ENCODE assay signal across 8 mouse cellular contexts in the genomic region with DNA sequence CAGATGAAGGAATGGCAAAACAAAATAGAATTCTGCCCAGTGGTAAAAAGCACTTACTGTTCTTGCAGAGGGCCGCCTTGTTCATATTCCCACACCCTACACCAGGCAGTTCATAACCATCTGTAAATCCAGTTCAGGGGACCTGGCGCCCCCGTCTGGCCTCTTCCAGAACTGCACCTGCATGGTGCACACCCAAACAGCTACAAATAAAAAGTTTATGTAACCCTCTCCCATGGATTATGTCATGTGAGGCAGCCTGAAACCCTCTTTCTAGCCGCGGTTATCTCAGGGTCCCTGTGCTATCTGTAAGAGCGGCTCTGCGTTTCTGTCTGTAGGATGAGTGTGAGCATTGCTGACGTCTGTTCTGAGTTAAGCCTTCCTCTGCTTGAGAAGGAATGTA. TPM values are rescaled to one million over a fixed set of nuclear protein-coding genes. Genes with fewer than 3 reads are reported as not detected.
DNase-seq lines count a peak whose midpoint lies in the region; ATAC-seq and TF ChIP-seq lines count a peak whose summit lies in the region.

No protein-coding gene starts in this region.

- no peak overlapping the region for H3K27ac ChIP-seq in forebrain, postnatal 0 days (ENCODE audit: low read depth, low read length)
- no peak overlapping the region for H3K27ac ChIP-seq in forebrain, embryonic 12.5 days
- H3K27ac ChIP-seq in embryonic facial prominence, embryonic 11.5 days (replicated peaks; ENCODE audit: low read depth, low read length) = no peak overlapping the region

- H3K4me2 ChIP-seq in forebrain, postnatal 0 days (ENCODE audit: low read depth) = no peak overlapping the region
- no peak overlapping the region for H3K4me2 ChIP-seq in forebrain, embryonic 12.5 days
- no peak overlapping the region for H3K4me2 ChIP-seq in embryonic facial prominence, embryonic 11.5 days (ENCODE audit: low read depth, low read length)

- no peak overlapping the region for H3K4me3 ChIP-seq in forebrain, postnatal 0 days (ENCODE audit: low read depth, low read length)
- H3K4me3 ChIP-seq in forebrain, embryonic 12.5 days (replicated peaks) = no peak overlapping the region
- H3K4me3 ChIP-seq in embryonic facial prominence, embryonic 11.5 days (ENCODE audit: low read depth, low read length) = no peak overlapping the region

- peak; percentile 63 for TF ChIP-seq CTCF in forebrain, postnatal 0 days (IDR thresholded peaks at IDR 0.05; ENCODE audit: low read depth)

- peak; percentile 24 for DNase-seq in forebrain, postnatal 0 days
- peak; percentile 44 for DNase-seq in 3134 (ENCODE audit: extremely low read depth, insufficient read length, low spot score)
- DNase-seq in T-cell, adult 2 months (ENCODE audit: low spot score) = peak; percentile 50
- DNase-seq in embryonic facial prominence, embryonic 11.5 days (ENCODE audit: low spot score) = peak; percentile 50
- peak; percentile 39 to 82 for DNase-seq in kidney, postnatal 36 days
- DNase-seq in lung, postnatal 36 days = peak; percentile 84
- peak; percentile 83 for DNase-seq in thymus, postnatal 4 days

- H3K9me3 ChIP-seq in forebrain, postnatal 0 days (ENCODE audit: low read length) = no peaks in the 10 kb centered on the region
- no peaks in the 10 kb centered on the region for H3K9me3 ChIP-seq in forebrain, embryonic 12.5 days
- no peaks in the 10 kb centered on the region for H3K9me3 ChIP-seq in embryonic facial prominence, embryonic 11.5 days (replicated peaks; ENCODE audit: control insufficient read depth, low read length)

- no peaks in the 10 kb centered on the region for H3K36me3 ChIP-seq in forebrain, postnatal 0 days (ENCODE audit: insufficient read depth)
- H3K36me3 ChIP-seq in forebrain, embryonic 12.5 days (replicated peaks) = no peaks in the 10 kb centered on the region
- H3K36me3 ChIP-seq in embryonic facial prominence, embryonic 11.5 days (replicated peaks; ENCODE audit: control insufficient read depth, insufficient read depth, low read depth, low read length) = no peaks in the 10 kb centered on the region

- H3K9ac ChIP-seq in forebrain, postnatal 0 days = no peak overlapping the region
- H3K9ac ChIP-seq in forebrain, embryonic 12.5 days = no peak overlapping the region
- H3K9ac ChIP-seq in embryonic facial prominence, embryonic 11.5 days (replicated peaks; ENCODE audit: low read length) = no peak overlapping the region

- H3K4me1 ChIP-seq in forebrain, postnatal 0 days (ENCODE audit: insufficient read depth) = no peaks in the 10 kb centered on the region
- H3K4me1 ChIP-seq in forebrain, embryonic 12.5 days = no peaks in the 10 kb centered on the region
- no peaks in the 10 kb centered on the region for H3K4me1 ChIP-seq in embryonic facial prominence, embryonic 11.5 days (ENCODE audit: control insufficient read depth, insufficient read depth, low read length)

- H3K27me3 ChIP-seq in forebrain, postnatal 0 days (ENCODE audit: insufficient read depth, low read length) = no peaks in the 10 kb centered on the region
- H3K27me3 ChIP-seq in forebrain, embryonic 12.5 days = 0 out of 2 replicates have a peak, but pooled peaks cover 3% of the 10 kb centered on the region
- no peaks in the 10 kb centered on the region for H3K27me3 ChIP-seq in embryonic facial prominence, embryonic 11.5 days (ENCODE audit: control insufficient read depth, insufficient read depth, low read length)

- ATAC-seq in forebrain, postnatal 0 days = no peak
- ATAC-seq in forebrain, embryonic 12.5 days (ENCODE audit: low FRiP score) = no peak
- no peak for ATAC-seq in embryonic facial prominence, embryonic 11.5 days (replicated peaks; ENCODE audit: insufficient number of reproducible peaks, low FRiP score, low TSS enrichment, low read depth)

- WGBS in forebrain, postnatal 0 days = 47% methylated on average over 8 of the region's 8 CpGs
- 40% methylated on average over 8 of the region's 8 CpGs for WGBS in forebrain, embryonic 12.5 days
- WGBS in embryonic facial prominence, embryonic 11.5 days = 36% methylated on average over 8 of the region's 8 CpGs

RNA-seq across cellular contexts. Expression of gene Scarb1, which starts 7.6 kb away (rescaled TPM):
- total RNA-seq in forebrain, postnatal 0 days (2014; rRNA removed) = 45.2 and 52.7 TPM in 2 replicates
- polyA plus RNA-seq in forebrain, postnatal 0 days (2015; fragmentation: Nextera tagmentation; extraction: Ambion mirVana) = 53.5 and 55.9 TPM in 2 replicates
- 31.5 and 38.7 TPM in 2 replicates for polyA plus RNA-seq in forebrain, embryonic 12.5 days (2016; fragmentation: Nextera tagmentation; extraction: Ambion mirVana)
- polyA plus RNA-seq in embryonic facial prominence, embryonic 11.5 days (2014; fragmentation: Nextera tagmentation; extraction: Ambion mirVana) = 22.7 and 26.4 TPM in 2 replicates

RNA-seq across cellular contexts. Expression of gene Gm10382, which starts 40.6 kb away (rescaled TPM):
- total RNA-seq in forebrain, postnatal 0 days (2014; rRNA removed) = 1.00 TPM in 1 of 2 replicates, not detected in the other
- polyA plus RNA-seq in forebrain, postnatal 0 days (2015; fragmentation: Nextera tagmentation; extraction: Ambion mirVana) = 0.25 and 0.34 TPM in 2 replicates
- 0.91 and 0.97 TPM in 2 replicates for polyA plus RNA-seq in forebrain, embryonic 12.5 days (2016; fragmentation: Nextera tagmentation; extraction: Ambion mirVana)
- not detected in 2 replicates for polyA plus RNA-seq in embryonic facial prominence, embryonic 11.5 days (2014; fragmentation: Nextera tagmentation; extraction: Ambion mirVana)

RNA-seq across cellular contexts. Expression of gene Ubc, which starts 41.5 kb away (rescaled TPM):
- 817 and 912 TPM in 2 replicates for total RNA-seq in forebrain, postnatal 0 days (2014; rRNA removed)
- polyA plus RNA-seq in forebrain, postnatal 0 days (2015; fragmentation: Nextera tagmentation; extraction: Ambion mirVana) = 858 and 1,225 TPM in 2 replicates
- polyA plus RNA-seq in forebrain, embryonic 12.5 days (2016; fragmentation: Nextera tagmentation; extraction: Ambion mirVana) = 1,113 and 1,114 TPM in 2 replicates
- 1,016 and 1,055 TPM in 2 replicates for polyA plus RNA-seq in embryonic facial prominence, embryonic 11.5 days (2014; fragmentation: Nextera tagmentation; extraction: Ambion mirVana)

Comparison
In these comparisons a context has a peak if more than half of its experiments do, and no peak if none do; other contexts are left out.
1. DNase-seq: peak in every context shown above with its lines; median percentile 84 in lung, postnatal 36 days; 83 in thymus, postnatal 4 days; 60 in kidney, postnatal 36 days; 50 in T-cell, adult 2 months; 50 in embryonic facial prominence, embryonic 11.5 days; 44 in 3134; 24 in forebrain, postnatal 0 days.